Mouse (Mus musculus): ENCODE measurements around the gene Ppfibp1.

DNA sequence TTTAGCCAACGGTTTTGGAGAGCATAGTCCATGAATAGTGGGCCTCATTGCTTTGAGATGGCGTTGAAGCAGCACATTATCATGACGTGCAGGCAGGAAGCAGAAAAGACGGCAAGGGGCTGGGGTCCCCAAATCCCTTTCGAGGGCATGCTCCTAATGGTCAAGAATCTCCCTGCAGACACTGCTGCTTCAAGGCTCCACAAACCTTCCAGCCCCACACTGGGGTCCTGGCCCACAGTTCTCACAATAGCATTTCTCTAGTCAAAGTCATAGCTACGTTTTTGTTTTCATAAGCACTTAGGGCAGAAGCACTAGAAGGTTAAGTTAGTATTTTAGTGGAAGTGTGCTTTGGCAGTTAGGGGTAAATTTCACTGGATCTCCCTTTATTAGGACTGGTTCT is 107.6 kb downstream of the Ppfibp1 start:
- no peak for TF ChIP-seq ZC3H11A (IDR thresholded peaks at IDR 0.05; ENCODE audit: borderline replicate concordance, low read depth, low read length)
- no peak for TF ChIP-seq HCFC1 (IDR thresholded peaks at IDR 0.05; ENCODE audit: borderline replicate concordance, insufficient read depth, low read length)
- TF ChIP-seq ZNF384 (IDR thresholded peaks at IDR 0.05; ENCODE audit: low read depth, low read length) = no peak

Measured in ES-E14 (cell line).